10 mouse cellular contexts compared by ENCODE assay signal in genomic region chr6:42261524-42262170, GRCm38 (mm10). TPM values are rescaled to one million over a fixed set of nuclear protein-coding genes. Genes with fewer than 3 reads are reported as not detected.
DNase-seq lines count a peak whose midpoint lies in the region; ATAC-seq and TF ChIP-seq lines count a peak whose summit lies in the region.
"Had no signal": no experiment of that assay in that cellular context is flagged by ENCODE, and none has a peak within 500 bp of the region (broad histone marks: within the 10 kb centered on the region; RNA-seq: fewer than 3 reads in every experiment).

Gene Tmem139, plus strand, starts transcription at chr6:42261970.

- peaks cover 4% of the 10 kb centered on the region for H3K4me1 ChIP-seq in forebrain, embryonic 12.5 days
- peaks cover 8% of the 10 kb centered on the region for H3K4me1 ChIP-seq in forebrain, embryonic 13.5 days
- 0 out of 2 replicates have a peak, but pooled peaks cover 6% of the 10 kb centered on the region for H3K4me1 ChIP-seq in kidney, embryonic 14.5 days (ENCODE audit: control insufficient read depth, insufficient read depth, low read length)
- H3K4me1 ChIP-seq in liver, postnatal 0 days (ENCODE audit: insufficient read depth) = peaks cover 9% of the 10 kb centered on the region; the same call in 1 of the 2 replicates

- TF ChIP-seq CTCF in liver, postnatal 0 days (IDR thresholded peaks at IDR 0.05; ENCODE audit: low read depth) = no peak

- ATAC-seq in forebrain, embryonic 12.5 days (ENCODE audit: low FRiP score) = no peak
- no peak for ATAC-seq in forebrain, embryonic 13.5 days
- no peak for ATAC-seq in kidney, embryonic 14.5 days (ENCODE audit: low FRiP score, low TSS enrichment)
- no peak for ATAC-seq in liver, postnatal 0 days

- H3K9ac ChIP-seq in forebrain, embryonic 12.5 days = 0 out of 2 replicates have a peak within 1 kb of the TSS, but pooled peaks have one; percentile 17
- no peak within 1 kb of the TSS for H3K9ac ChIP-seq in forebrain, embryonic 13.5 days
- H3K9ac ChIP-seq in kidney, embryonic 14.5 days (ENCODE audit: low read depth, low read length) = peak within 1 kb of the TSS; percentile 44
- H3K9ac ChIP-seq in liver, postnatal 0 days (replicated peaks) = no peak within 1 kb of the TSS; the same call in 1 of the 2 replicates

- DNase-seq in ES-CJ7 (ENCODE audit: low read depth, low spot score) = peak; percentile 62
- no peak for DNase-seq in liver, postnatal 0 days
- DNase-seq in left cerebral cortex, postnatal 36 days (ENCODE audit: low spot score in 2 of 2) = no peak
- no peak for DNase-seq in cerebellum, adult 18-20 months
- DNase-seq in frontal cortex, postnatal 10 days (ENCODE audit: low spot score in 2 of 2) = no peak
- DNase-seq: adrenal gland, postnatal 14 days had no signal

- no peaks in the 10 kb centered on the region for H3K36me3 ChIP-seq in forebrain, embryonic 12.5 days (replicated peaks)
- H3K36me3 ChIP-seq in forebrain, embryonic 13.5 days (ENCODE audit: poor library complexity, severe bottlenecking) = no peaks in the 10 kb centered on the region
- H3K36me3 ChIP-seq in kidney, embryonic 14.5 days (ENCODE audit: control insufficient read depth, insufficient read depth, low read length) = no peaks in the 10 kb centered on the region
- no peaks in the 10 kb centered on the region for H3K36me3 ChIP-seq in liver, postnatal 0 days (replicated peaks; ENCODE audit: insufficient read depth, low read length)

- H3K27me3 ChIP-seq in forebrain, embryonic 12.5 days = no peaks in the 10 kb centered on the region
- no peaks in the 10 kb centered on the region for H3K27me3 ChIP-seq in forebrain, embryonic 13.5 days
- H3K27me3 ChIP-seq in kidney, embryonic 14.5 days (ENCODE audit: control insufficient read depth, insufficient read depth, low read length) = no peaks in the 10 kb centered on the region
- H3K27me3 ChIP-seq in liver, postnatal 0 days (ENCODE audit: insufficient read depth, low read length) = no peaks in the 10 kb centered on the region

- WGBS in forebrain, embryonic 12.5 days = 21% methylated on average over 20 of the region's 20 CpGs
- 21% methylated on average over 19 of the region's 20 CpGs for WGBS in forebrain, embryonic 13.5 days
- 13% methylated on average over 20 of the region's 20 CpGs for WGBS in kidney, embryonic 14.5 days
- WGBS in liver, postnatal 0 days (ENCODE audit: insufficient replicate concordance) = 39% methylated on average over 20 of the region's 20 CpGs

- H3K27ac ChIP-seq in forebrain, embryonic 12.5 days = no peak within 1 kb of the TSS
- no peak within 1 kb of the TSS for H3K27ac ChIP-seq in forebrain, embryonic 13.5 days
- H3K27ac ChIP-seq in kidney, embryonic 14.5 days (ENCODE audit: low read depth, low read length) = no peak within 1 kb of the TSS
- no peak within 1 kb of the TSS for H3K27ac ChIP-seq in liver, postnatal 0 days (ENCODE audit: low read depth)

- H3K9me3 ChIP-seq in forebrain, embryonic 12.5 days = no peaks in the 10 kb centered on the region
- no peaks in the 10 kb centered on the region for H3K9me3 ChIP-seq in forebrain, embryonic 13.5 days (replicated peaks)
- H3K9me3 ChIP-seq in kidney, embryonic 14.5 days (ENCODE audit: control insufficient read depth, low read length) = no peaks in the 10 kb centered on the region
- no peaks in the 10 kb centered on the region for H3K9me3 ChIP-seq in liver, postnatal 0 days (ENCODE audit: low read length)

- no peak for TF ChIP-seq EP300 in liver, postnatal 0 days (IDR thresholded peaks at IDR 0.05; ENCODE audit: low read depth)

- H3K4me3 ChIP-seq in forebrain, embryonic 12.5 days (replicated peaks) = no peak within 1 kb of the TSS
- H3K4me3 ChIP-seq in forebrain, embryonic 13.5 days = no peak within 1 kb of the TSS
- peak within 1 kb of the TSS; percentile 28 for H3K4me3 ChIP-seq in kidney, embryonic 14.5 days (ENCODE audit: low read length)
- no peak within 1 kb of the TSS for H3K4me3 ChIP-seq in liver, postnatal 0 days (ENCODE audit: low read depth, low read length)

- no peak within 1 kb of the TSS for H3K4me2 ChIP-seq in forebrain, embryonic 12.5 days
- no peak within 1 kb of the TSS for H3K4me2 ChIP-seq in forebrain, embryonic 13.5 days
- H3K4me2 ChIP-seq in kidney, embryonic 14.5 days (replicated peaks; ENCODE audit: low read depth, low read length) = peak within 1 kb of the TSS; percentile 49
- H3K4me2 ChIP-seq in liver, postnatal 0 days (ENCODE audit: low read depth, low read length) = peak within 1 kb of the TSS; percentile 42

- intact Hi-C loops in left cerebral cortex, postnatal 36 days (cut with DNase I) = loop anchor here (5.0 kb wide), 1 partner anchor 499 kb away; no protein-coding TSS in a partner anchor

RNA-seq across cellular contexts. Expression of gene Tmem139, which starts in this region (rescaled TPM):
- polyA plus RNA-seq in forebrain, embryonic 12.5 days (2016; fragmentation: Nextera tagmentation; extraction: Ambion mirVana) = 0.17 TPM in 1 of 2 replicates, not detected in the other
- 0.19 TPM in 1 of 2 replicates, not detected in the other for polyA plus RNA-seq in forebrain, embryonic 13.5 days (2015; fragmentation: Nextera tagmentation; extraction: Ambion mirVana)
- 2.6 and 3.0 TPM in 2 replicates for polyA plus RNA-seq in kidney, embryonic 14.5 days (2014; fragmentation: Nextera tagmentation; extraction: Ambion mirVana)
- polyA plus RNA-seq in liver, postnatal 0 days (2015; fragmentation: Nextera tagmentation; extraction: Ambion mirVana) = not detected in 2 replicates
- not detected for total RNA-seq in left cerebral cortex, postnatal 36 days (2021)
- total RNA-seq: left cerebral cortex, adult 18-20 months had no signal

Comparison
In these comparisons a context has a peak if more than half of its experiments do, and no peak if none do; other contexts are left out.
1. H3K9ac ChIP-seq: peak in forebrain, embryonic 12.5 days (single experiment) and kidney, embryonic 14.5 days (single experiment); none in forebrain, embryonic 13.5 days (single experiment) and liver, postnatal 0 days (single experiment).
2. H3K4me2 ChIP-seq: peak in kidney, embryonic 14.5 days (single experiment) and liver, postnatal 0 days (single experiment); none in forebrain, embryonic 12.5 days (single experiment) and forebrain, embryonic 13.5 days (single experiment).